In the genomic region with DNA sequence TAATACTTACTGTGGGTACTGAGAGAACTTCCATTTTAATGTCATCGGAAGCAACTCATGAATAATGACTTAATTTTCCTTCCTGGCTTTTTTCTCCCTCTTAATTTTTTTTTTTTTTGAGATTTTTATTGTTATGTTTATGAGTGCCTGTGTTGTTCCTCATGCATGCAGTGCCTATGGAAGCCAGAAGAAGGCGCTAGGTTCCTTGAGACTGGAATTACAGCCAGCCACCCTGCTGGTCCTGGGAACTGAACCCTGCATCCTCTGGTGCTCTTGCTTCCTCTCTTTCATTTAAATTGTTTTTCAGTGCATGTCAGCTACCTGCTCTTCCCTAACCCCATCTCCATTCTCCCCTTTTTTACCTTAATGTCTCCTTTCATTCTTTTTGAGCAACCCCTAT, we compare ENCODE assay signal across 9 mouse cellular contexts. TPM values are rescaled to one million over a fixed set of nuclear protein-coding genes. Genes with fewer than 3 reads are reported as not detected.
A peak's percentile ranks its signal among the peaks of the same experiment; 100 is the strongest.
DNase-seq lines count a peak whose midpoint lies in the region; ATAC-seq and TF ChIP-seq lines count a peak whose summit lies in the region.
"Had no signal": no experiment of that assay in that cellular context is flagged by ENCODE, and none has a peak within 500 bp of the region (broad histone marks: within the 10 kb centered on the region; RNA-seq: fewer than 3 reads in every experiment).

No protein-coding gene starts in this region.

- H3K36me3 ChIP-seq in testis, adult 2 months (ENCODE audit: control insufficient read depth, insufficient read depth, low read length), result no peaks in the 10 kb centered on the region
- H3K36me3 ChIP-seq in hindbrain, embryonic 12.5 days, result peaks cover 16% of the 10 kb centered on the region
- no peaks in the 10 kb centered on the region for H3K36me3 ChIP-seq in liver, embryonic 14.5 days (replicated peaks; ENCODE audit: control insufficient read depth, insufficient read depth, low read depth)
- H3K36me3 ChIP-seq in small intestine, adult 2 months (ENCODE audit: control insufficient read depth, insufficient read depth, low read length), result peaks cover 6% of the 10 kb centered on the region; the same call in 1 of the 2 replicates

- TF ChIP-seq POLR2A in testis, adult 2 months (IDR thresholded peaks at IDR 0.05; ENCODE audit: control insufficient read depth, low read depth, low read length), result no peak
- TF ChIP-seq POLR2A in cortical plate, adult 2 months (IDR thresholded peaks at IDR 0.05; ENCODE audit: extremely low read depth, insufficient read depth, low read length), result no peak
- no peak for TF ChIP-seq POLR2A in small intestine, adult 2 months (IDR thresholded peaks at IDR 0.05; ENCODE audit: low read depth, low read length)

- no peak overlapping the region for H3K9ac ChIP-seq in hindbrain, embryonic 12.5 days
- no peak overlapping the region for H3K9ac ChIP-seq in liver, embryonic 14.5 days (replicated peaks)

- no peak for DNase-seq in testis, postnatal 14 days (ENCODE audit: low spot score)
- peak in 1 of 3 experiments; percentile 17 for DNase-seq in liver, embryonic 14.5 days (ENCODE audit: low read depth in 3 of 3, low spot score in 3 of 3)
- no peak for DNase-seq in left cerebral cortex, postnatal 36 days (ENCODE audit: low spot score in 2 of 2)
- DNase-seq in B cell, adult 2 months, result no peak

- no peak overlapping the region for H3K4me3 ChIP-seq in testis, adult 2 months (ENCODE audit: control insufficient read depth, low read depth, low read length)
- peak overlapping the region; percentile 42; the same call in 1 of the 2 replicates for H3K4me3 ChIP-seq in cortical plate, adult 2 months (ENCODE audit: insufficient read depth, low read length)
- H3K4me3 ChIP-seq in hindbrain, embryonic 12.5 days, result peak overlapping the region; percentile 96
- peak overlapping the region in 1 of 2 experiments; percentile 78; a peak in 2 of 4 replicates for H3K4me3 ChIP-seq in liver, embryonic 14.5 days (ENCODE audit: insufficient read depth in 1 of 2, low read depth in 2 of 2, low read length in 2 of 2)
- no peak overlapping the region for H3K4me3 ChIP-seq in small intestine, adult 2 months (ENCODE audit: low read depth, low read length)

- intact Hi-C loops in left cerebral cortex, postnatal 36 days (cut with DNase I), result loop anchor here (5.0 kb wide), 2 partner anchors 66 to 146 kb away; partner anchors contain the start of genes Kansl3 and Lman2l

- H3K4me1 ChIP-seq in testis, adult 2 months (ENCODE audit: control insufficient read depth, insufficient read depth, low read length), result peaks cover 8% of the 10 kb centered on the region
- peaks cover 3% of the 10 kb centered on the region; the same call in 1 of the 2 replicates for H3K4me1 ChIP-seq in cortical plate, adult 2 months (ENCODE audit: control insufficient read depth, insufficient read depth, low read length)
- H3K4me1 ChIP-seq in hindbrain, embryonic 12.5 days, result peaks cover 28% of the 10 kb centered on the region
- peaks cover 6 to 12% of the 10 kb centered on the region in 2 experiments for H3K4me1 ChIP-seq in liver, embryonic 14.5 days (replicated peaks; ENCODE audit: control insufficient read depth in 2 of 2, insufficient read depth in 2 of 2, low read length in 1 of 2)
- peaks cover 3% of the 10 kb centered on the region; the same call in 1 of the 2 replicates for H3K4me1 ChIP-seq in small intestine, adult 2 months (ENCODE audit: control insufficient read depth, insufficient read depth, insufficient read length, low read length)

- no peak for ATAC-seq in hindbrain, embryonic 12.5 days (ENCODE audit: low FRiP score)
- no peak for ATAC-seq in liver, embryonic 14.5 days (ENCODE audit: insufficient read depth)

- H3K9me3 ChIP-seq in hindbrain, embryonic 12.5 days (replicated peaks), result no peaks in the 10 kb centered on the region
- no peaks in the 10 kb centered on the region for H3K9me3 ChIP-seq in liver, embryonic 14.5 days (ENCODE audit: control insufficient read depth, low read length)

- no peak for TF ChIP-seq EP300 in liver, embryonic 14.5 days (IDR thresholded peaks at IDR 0.05; ENCODE audit: low read depth)

- peak overlapping the region; percentile 80 for H3K4me2 ChIP-seq in hindbrain, embryonic 12.5 days (replicated peaks)
- peak overlapping the region; percentile 83 for H3K4me2 ChIP-seq in liver, embryonic 14.5 days (ENCODE audit: low read depth)

- WGBS in hindbrain, embryonic 12.5 days, result 43% methylated on average over 2 of the region's 2 CpGs
- WGBS in liver, embryonic 14.5 days (ENCODE audit: insufficient replicate concordance), result 44% methylated on average over 2 of the region's 2 CpGs
- WGBS in small intestine, adult 2 months, result 77% methylated on average over 2 of the region's 2 CpGs

- peak; percentile 20; the same call in 1 of the 2 replicates for TF ChIP-seq CTCF in testis, adult 2 months (IDR thresholded peaks at IDR 0.05; ENCODE audit: control insufficient read depth, insufficient read depth, insufficient replicate concordance, low read depth, low read length)
- TF ChIP-seq CTCF in cortical plate, adult 2 months (IDR thresholded peaks at IDR 0.05; ENCODE audit: extremely low read depth, insufficient read depth, low read length), result peak; percentile 22; the same call in 1 of the 2 replicates
- peak; percentile 65 for TF ChIP-seq CTCF in liver, embryonic 14.5 days (IDR thresholded peaks at IDR 0.05; ENCODE audit: low read depth)
- peak; percentile 47; the same call in 1 of the 2 replicates for TF ChIP-seq CTCF in small intestine, adult 2 months (IDR thresholded peaks at IDR 0.05; ENCODE audit: extremely low read depth, insufficient read length, insufficient replicate concordance, low read depth, low read length)

- no peak overlapping the region for H3K27ac ChIP-seq in testis, adult 2 months (ENCODE audit: control insufficient read depth, insufficient read depth, low read depth, low read length)
- no peak overlapping the region for H3K27ac ChIP-seq in cortical plate, adult 2 months (ENCODE audit: insufficient read depth, low read length)
- H3K27ac ChIP-seq in hindbrain, embryonic 12.5 days, result no peak overlapping the region
- no peak overlapping the region for H3K27ac ChIP-seq in liver, embryonic 14.5 days
- no peak overlapping the region for H3K27ac ChIP-seq in small intestine, adult 2 months (ENCODE audit: insufficient read depth, low read depth, low read length)

- H3K27me3 ChIP-seq in testis, adult 2 months (ENCODE audit: control insufficient read depth, insufficient read depth, low read length), result no peaks in the 10 kb centered on the region
- H3K27me3 ChIP-seq in hindbrain, embryonic 12.5 days, result no peaks in the 10 kb centered on the region
- H3K27me3 ChIP-seq in liver, embryonic 14.5 days (ENCODE audit: control insufficient read depth, insufficient read depth, low read length), result no peaks in the 10 kb centered on the region
- no peaks in the 10 kb centered on the region for H3K27me3 ChIP-seq in small intestine, adult 2 months (ENCODE audit: control insufficient read depth, insufficient read depth, low read length)

RNA-seq across cellular contexts. Expression of gene Cnnm3, which starts 2.1 kb away (rescaled TPM):
- 5.6 and 5.9 TPM in 2 replicates for polyA plus RNA-seq in testis, adult 2 months (2012; rRNA removed)
- polyA plus RNA-seq in cortical plate, adult 2 months (2012; rRNA removed), result 26.0 and 26.6 TPM in 2 replicates
- polyA plus RNA-seq in hindbrain, embryonic 12.5 days (2016; fragmentation: Nextera tagmentation; extraction: Ambion mirVana), result 4.5 and 4.6 TPM in 2 replicates
- polyA plus RNA-seq in liver, embryonic 14.5 days (2012; rRNA removed), result 2.5 and 3.7 TPM in 2 replicates
- 0.86 and 1.0 TPM in 2 replicates for polyA plus RNA-seq in liver, embryonic 14.5 days (2014; fragmentation: Nextera tagmentation; extraction: Ambion mirVana)
- 7.1 and 13.0 TPM in 2 replicates for polyA plus RNA-seq in small intestine, adult 2 months (2012; rRNA removed)
- total RNA-seq in left cerebral cortex, postnatal 36 days (2021), result 10 to 100 TPM; 30.4 to 32.9 TPM

RNA-seq across cellular contexts. Expression of gene Ankrd23, which starts 23.0 kb away (rescaled TPM):
- polyA plus RNA-seq in testis, adult 2 months (2012; rRNA removed), result 11.0 and 11.5 TPM in 2 replicates
- 9.3 and 10.4 TPM in 2 replicates for polyA plus RNA-seq in cortical plate, adult 2 months (2012; rRNA removed)
- polyA plus RNA-seq in hindbrain, embryonic 12.5 days (2016; fragmentation: Nextera tagmentation; extraction: Ambion mirVana), result 14.6 and 18.8 TPM in 2 replicates
- 2.3 TPM in 2 replicates for polyA plus RNA-seq in liver, embryonic 14.5 days (2012; rRNA removed)
- polyA plus RNA-seq in liver, embryonic 14.5 days (2014; fragmentation: Nextera tagmentation; extraction: Ambion mirVana), result 0.59 and 0.80 TPM in 2 replicates
- polyA plus RNA-seq in small intestine, adult 2 months (2012; rRNA removed), result 5.2 and 5.8 TPM in 2 replicates
- total RNA-seq in left cerebral cortex, postnatal 36 days (2021), result 1 to 10 TPM; 3.1 to 9.6 TPM

RNA-seq across cellular contexts. Expression of gene Gm42417, which starts 25.5 kb away (rescaled TPM):
- polyA plus RNA-seq in testis, adult 2 months (2012; rRNA removed), result 0.05 and 0.08 TPM in 2 replicates
- polyA plus RNA-seq in cortical plate, adult 2 months (2012; rRNA removed), result 0.04 and 0.06 TPM in 2 replicates
- not detected in 2 replicates for polyA plus RNA-seq in hindbrain, embryonic 12.5 days (2016; fragmentation: Nextera tagmentation; extraction: Ambion mirVana)
- not detected in 2 replicates for polyA plus RNA-seq in liver, embryonic 14.5 days (2012; rRNA removed)
- not detected in 2 replicates for polyA plus RNA-seq in liver, embryonic 14.5 days (2014; fragmentation: Nextera tagmentation; extraction: Ambion mirVana)
- polyA plus RNA-seq in small intestine, adult 2 months (2012; rRNA removed), result not detected in 2 replicates
- total RNA-seq in left cerebral cortex, postnatal 36 days (2021), result not detected
- polyA plus RNA-seq: large intestine, adult 2 months had no signal

RNA-seq across cellular contexts. Expression of gene Ankrd39, which starts 33.5 kb away (rescaled TPM):
- 13.7 and 17.0 TPM in 2 replicates for polyA plus RNA-seq in testis, adult 2 months (2012; rRNA removed)
- polyA plus RNA-seq in cortical plate, adult 2 months (2012; rRNA removed), result 19.2 and 20.0 TPM in 2 replicates
- polyA plus RNA-seq in hindbrain, embryonic 12.5 days (2016; fragmentation: Nextera tagmentation; extraction: Ambion mirVana), result 17.8 and 18.8 TPM in 2 replicates
- 3.5 and 3.8 TPM in 2 replicates for polyA plus RNA-seq in liver, embryonic 14.5 days (2012; rRNA removed)
- 5.0 and 5.1 TPM in 2 replicates for polyA plus RNA-seq in liver, embryonic 14.5 days (2014; fragmentation: Nextera tagmentation; extraction: Ambion mirVana)
- polyA plus RNA-seq in small intestine, adult 2 months (2012; rRNA removed), result 10.3 and 13.5 TPM in 2 replicates
- 10 to 100 TPM; 11.9 to 15.8 TPM for total RNA-seq in left cerebral cortex, postnatal 36 days (2021)

RNA-seq across cellular contexts. Expression of gene Cnnm4, which starts 42.3 kb away (rescaled TPM):
- polyA plus RNA-seq in testis, adult 2 months (2012; rRNA removed), result 14.1 and 14.6 TPM in 2 replicates
- 6.5 and 7.0 TPM in 2 replicates for polyA plus RNA-seq in cortical plate, adult 2 months (2012; rRNA removed)
- polyA plus RNA-seq in hindbrain, embryonic 12.5 days (2016; fragmentation: Nextera tagmentation; extraction: Ambion mirVana), result 11.3 and 11.5 TPM in 2 replicates
- polyA plus RNA-seq in liver, embryonic 14.5 days (2012; rRNA removed), result 0.85 and 0.89 TPM in 2 replicates
- 2.1 and 2.2 TPM in 2 replicates for polyA plus RNA-seq in liver, embryonic 14.5 days (2014; fragmentation: Nextera tagmentation; extraction: Ambion mirVana)
- polyA plus RNA-seq in small intestine, adult 2 months (2012; rRNA removed), result 29.1 and 107 TPM in 2 replicates
- total RNA-seq in left cerebral cortex, postnatal 36 days (2021), result 10 to 100 TPM; 13.3 to 14.0 TPM

Comparison
In these comparisons a context has a peak if more than half of its experiments do, and no peak if none do; other contexts are left out.
1. H3K4me3 ChIP-seq: peak in cortical plate, adult 2 months (single experiment) and hindbrain, embryonic 12.5 days (single experiment); none in testis, adult 2 months (single experiment) and small intestine, adult 2 months (single experiment).
2. Peak in every context shown above with its lines, with median percentiles within 50 percentile points of each other: CTCF ChIP-seq.